Mouse (Mus musculus) lung, postnatal 36 days (tissue): ENCODE measurements at regions not wholly inside any gene's neighbourhood (a gene's known extent, or its start where the extent isn't known, plus 50 kb on each side); places are given as distances from the start of the nearest gene placed in this dataset.

ENCODE experiments used
- DNase-seq: peaks from one replicate; pipeline ENCODE4 v3.0.0; 2022; ENCODE audit warnings: mixed read lengths

- DNase-seq = peak; percentile 12
Measured at GRCm38 (mm10) chr2:94849097-94849496, 411.2 kb upstream of the Api5 start.

DNA sequence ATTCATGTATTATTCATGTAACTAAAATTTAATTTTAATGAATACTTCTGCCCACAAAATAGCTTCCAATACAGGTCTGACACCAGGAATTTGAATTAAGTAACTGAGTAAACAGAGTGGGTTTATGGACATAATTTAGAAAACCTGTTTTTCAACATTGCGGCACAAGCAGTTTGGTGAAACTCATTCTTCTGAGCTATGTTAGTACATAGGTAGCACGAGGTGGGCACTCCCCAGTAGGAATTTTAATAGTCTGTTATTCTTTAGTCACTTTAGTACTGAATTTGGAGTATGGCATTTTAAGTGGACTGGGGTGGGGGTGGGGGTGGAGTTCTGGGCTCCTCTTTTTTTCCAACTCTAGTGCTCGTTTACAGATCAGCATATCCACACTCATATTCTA is 408.5 kb upstream of the Api5 start:
- DNase-seq = no peak
